Mouse (Mus musculus): Measurements from ENCODE around the gene Prpf18. TPM values are rescaled to one million over a fixed set of nuclear protein-coding genes. Genes with fewer than 3 reads are reported as not detected.
"Not testable (repeated sequence)": the region's sequence is repeated elsewhere in the genome, so short reads cannot be mapped to it uniquely, and the experiment has no call there.

The Prpf18 gene
- polyA plus RNA-seq, 1 experiment from 2014 or later: 15.6 TPM

DNA sequence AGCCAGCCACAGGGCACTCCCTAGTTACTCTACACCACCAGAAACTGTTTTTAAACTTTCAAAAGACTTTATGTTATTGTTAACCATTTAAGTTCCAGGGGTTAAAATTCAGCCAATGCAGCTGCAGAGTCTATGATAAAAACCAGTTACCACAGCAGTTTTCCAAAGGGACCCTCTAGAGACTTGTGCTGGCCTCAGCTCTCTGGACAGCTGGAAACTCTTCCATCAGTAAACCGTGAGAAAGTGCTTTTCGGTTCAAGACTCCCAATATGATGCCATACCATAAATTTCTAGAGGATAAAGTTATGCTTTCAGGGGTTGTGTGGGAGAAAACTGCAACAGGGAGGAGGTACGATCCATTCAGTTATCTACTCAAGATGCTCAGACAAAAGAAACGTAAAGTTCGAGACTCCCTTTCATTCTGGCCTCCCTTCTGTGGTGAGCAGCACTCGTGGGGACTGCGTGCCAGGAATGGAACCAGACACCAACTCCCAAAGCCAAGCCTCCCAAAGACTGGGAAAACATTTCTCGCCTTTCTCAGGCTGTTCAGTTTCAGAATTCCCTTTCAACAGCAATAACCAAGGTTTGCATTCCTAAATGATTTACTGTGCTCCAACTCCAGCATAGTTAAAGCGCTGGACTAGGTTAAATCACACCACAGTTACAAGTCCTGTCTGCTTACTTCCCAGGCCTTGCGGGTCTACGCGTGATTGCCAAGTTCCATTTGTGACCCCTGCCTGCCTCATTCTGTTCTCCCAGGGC, 31.1 kb downstream of the Prpf18 start:
- Histone ChIP-seq H3K9me3 (ENCODE audit: control insufficient read depth, low read length) (no peaks in the 10 kb centered on the region), H3K27ac (replicated peaks) (peak overlapping the region; percentile 20; the same call in 1 of the 2 replicates), H3K36me3 (ENCODE audit: control insufficient read depth, insufficient read depth, low read length) (peaks cover 5% of the 10 kb centered on the region; the same call in 1 of the 2 replicates), H3K4me1 (replicated peaks; ENCODE audit: control insufficient read depth, insufficient read depth) (no peaks in the 10 kb centered on the region), H3K9ac (ENCODE audit: low read length) (no peak overlapping the region), H3K4me2 (replicated peaks; ENCODE audit: low read depth) (no peak overlapping the region), H3K27me3 (ENCODE audit: control insufficient read depth, insufficient read depth, low read length) (no peaks in the 10 kb centered on the region), H3K4me3 (ENCODE audit: low read depth, low read length) (no peak overlapping the region)
- ATAC-seq (ENCODE audit: low FRiP score, low TSS enrichment): peak; percentile 18; the same call in 1 of the 2 replicates
- 49% methylated on average over 12 of the region's 12 CpGs for WGBS
- TF ChIP-seq EP300 (optimal IDR thresholded peaks at IDR 0.05) (no peak), CTCF (IDR thresholded peaks at IDR 0.05; ENCODE audit: low read depth) (no peak)
- no peak for DNase-seq (ENCODE audit: low spot score)

GRCm38 (mm10) chr2:4619893-4620593, 31.9 kb downstream of the Prpf18 start:
- H3K36me3 ChIP-seq (ENCODE audit: control insufficient read depth, insufficient read depth, low read length): peaks cover 5% of the 10 kb centered on the region; the same call in 1 of the 2 replicates
- no peaks in the 10 kb centered on the region for H3K4me1 ChIP-seq (replicated peaks; ENCODE audit: control insufficient read depth, insufficient read depth)
- H3K27me3 ChIP-seq (ENCODE audit: control insufficient read depth, insufficient read depth, low read length): no peaks in the 10 kb centered on the region
- H3K4me2 ChIP-seq (replicated peaks; ENCODE audit: low read depth): no peak overlapping the region
- TF ChIP-seq EP300 (optimal IDR thresholded peaks at IDR 0.05) (no peak), CTCF (IDR thresholded peaks at IDR 0.05; ENCODE audit: low read depth) (no peak)
- 58% methylated on average over 6 of the region's 6 CpGs for WGBS
- H3K9me3 ChIP-seq (ENCODE audit: control insufficient read depth, low read length): no peaks in the 10 kb centered on the region
- no peak overlapping the region for H3K4me3 ChIP-seq (ENCODE audit: low read depth, low read length)
- H3K27ac ChIP-seq (replicated peaks): peak overlapping the region; percentile 14; the same call in 1 of the 2 replicates
- no peak overlapping the region for H3K9ac ChIP-seq (ENCODE audit: low read length)
- ATAC-seq (ENCODE audit: low FRiP score, low TSS enrichment): no peak
- no peak for DNase-seq (ENCODE audit: low spot score)

GRCm38 (mm10) chr2:4619126-4619525, 32.8 kb downstream of the Prpf18 start:
- H3K9ac ChIP-seq (ENCODE audit: low read length); H3K4me1 ChIP-seq (replicated peaks; ENCODE audit: control insufficient read depth, insufficient read depth); H3K36me3 ChIP-seq (ENCODE audit: control insufficient read depth, insufficient read depth, low read length); ATAC-seq (ENCODE audit: low FRiP score, low TSS enrichment); H3K4me2 ChIP-seq (replicated peaks; ENCODE audit: low read depth); H3K4me3 ChIP-seq (ENCODE audit: low read depth, low read length); H3K9me3 ChIP-seq (ENCODE audit: control insufficient read depth, low read length); DNase-seq (ENCODE audit: low spot score); H3K27me3 ChIP-seq (ENCODE audit: control insufficient read depth, insufficient read depth, low read length); H3K27ac ChIP-seq (replicated peaks): not testable (repeated sequence)

DNA sequence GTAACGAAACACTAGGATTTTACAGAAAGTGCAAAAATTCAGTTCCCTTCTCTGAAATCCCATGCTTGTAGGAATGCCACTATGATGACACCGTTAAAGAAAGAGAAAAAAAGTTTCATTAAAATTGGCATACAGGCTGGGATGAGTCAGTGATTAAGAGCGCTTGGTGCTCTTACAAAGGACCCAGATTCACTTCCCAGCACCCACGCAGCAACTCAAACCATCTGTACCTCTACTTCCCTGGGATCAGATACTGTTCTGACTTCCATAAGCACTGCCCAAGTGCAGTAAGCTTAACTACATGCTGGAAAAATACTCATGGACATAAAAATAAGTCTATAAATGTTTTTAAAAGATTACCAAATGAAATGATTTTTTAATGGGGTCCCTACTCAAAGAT, 34.9 kb downstream of the Prpf18 start:
- Histone ChIP-seq H3K4me1 (replicated peaks; ENCODE audit: control insufficient read depth, insufficient read depth) (no peaks in the 10 kb centered on the region), H3K4me3 (ENCODE audit: low read depth, low read length) (no peak overlapping the region), H3K27ac (replicated peaks) (no peak overlapping the region), H3K36me3 (ENCODE audit: control insufficient read depth, insufficient read depth, low read length) (peaks cover 7% of the 10 kb centered on the region; the same call in 1 of the 2 replicates), H3K4me2 (replicated peaks; ENCODE audit: low read depth) (no peak overlapping the region), H3K9me3 (ENCODE audit: control insufficient read depth, low read length) (no peaks in the 10 kb centered on the region), H3K9ac (ENCODE audit: low read length) (no peak overlapping the region), H3K27me3 (ENCODE audit: control insufficient read depth, insufficient read depth, low read length) (no peaks in the 10 kb centered on the region)
- TF ChIP-seq EP300 (optimal IDR thresholded peaks at IDR 0.05): no peak
- no peak for TF ChIP-seq CTCF (IDR thresholded peaks at IDR 0.05; ENCODE audit: low read depth)
- 88% methylated on average over 4 of the region's 4 CpGs for WGBS
- DNase-seq (ENCODE audit: low spot score) (no peak), ATAC-seq (ENCODE audit: low FRiP score, low TSS enrichment) (no peak)

DNA sequence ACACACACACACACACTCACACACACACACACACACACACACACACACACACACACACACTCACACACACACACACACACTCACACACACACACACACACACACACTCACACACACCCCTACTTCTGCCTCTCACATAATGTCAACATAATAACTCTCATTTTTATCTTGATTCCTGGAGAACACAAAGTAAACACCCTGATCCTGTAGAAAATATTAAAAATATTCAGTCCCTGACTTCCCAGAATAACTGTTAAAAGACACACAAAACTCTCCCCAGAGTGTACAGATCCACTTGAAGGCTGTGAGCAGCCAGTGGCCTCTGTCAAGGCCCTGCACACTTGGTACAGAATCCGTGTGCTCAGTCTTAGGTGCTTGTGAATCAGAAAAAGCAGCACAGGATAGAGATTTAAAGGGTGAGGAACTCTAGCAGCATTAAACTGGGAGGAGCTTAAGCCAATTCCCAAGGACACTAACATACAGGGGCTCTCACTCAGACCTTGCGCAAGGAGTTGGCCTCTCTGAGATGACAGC, 36.8 kb downstream of the Prpf18 start:
- no peak overlapping the region for H3K4me3 ChIP-seq (ENCODE audit: low read depth, low read length)
- H3K9me3 ChIP-seq (ENCODE audit: control insufficient read depth, low read length): no peaks in the 10 kb centered on the region
- WGBS: 64% methylated on average over 2 of the region's 2 CpGs
- no peaks in the 10 kb centered on the region for H3K4me1 ChIP-seq (replicated peaks; ENCODE audit: control insufficient read depth, insufficient read depth)
- peaks cover 10% of the 10 kb centered on the region; the same call in 1 of the 2 replicates for H3K36me3 ChIP-seq (ENCODE audit: control insufficient read depth, insufficient read depth, low read length)
- ATAC-seq (ENCODE audit: low FRiP score, low TSS enrichment): no peak
- H3K27ac ChIP-seq (replicated peaks): 0 out of 2 replicates have a peak overlapping the region, but pooled peaks have one; percentile 4
- no peak overlapping the region for H3K4me2 ChIP-seq (replicated peaks; ENCODE audit: low read depth)
- no peak overlapping the region for H3K9ac ChIP-seq (ENCODE audit: low read length)
- no peak for DNase-seq (ENCODE audit: low spot score)
- no peak for TF ChIP-seq EP300 (optimal IDR thresholded peaks at IDR 0.05)
- TF ChIP-seq CTCF (IDR thresholded peaks at IDR 0.05; ENCODE audit: low read depth): no peak
- no peaks in the 10 kb centered on the region for H3K27me3 ChIP-seq (ENCODE audit: control insufficient read depth, insufficient read depth, low read length)

DNA sequence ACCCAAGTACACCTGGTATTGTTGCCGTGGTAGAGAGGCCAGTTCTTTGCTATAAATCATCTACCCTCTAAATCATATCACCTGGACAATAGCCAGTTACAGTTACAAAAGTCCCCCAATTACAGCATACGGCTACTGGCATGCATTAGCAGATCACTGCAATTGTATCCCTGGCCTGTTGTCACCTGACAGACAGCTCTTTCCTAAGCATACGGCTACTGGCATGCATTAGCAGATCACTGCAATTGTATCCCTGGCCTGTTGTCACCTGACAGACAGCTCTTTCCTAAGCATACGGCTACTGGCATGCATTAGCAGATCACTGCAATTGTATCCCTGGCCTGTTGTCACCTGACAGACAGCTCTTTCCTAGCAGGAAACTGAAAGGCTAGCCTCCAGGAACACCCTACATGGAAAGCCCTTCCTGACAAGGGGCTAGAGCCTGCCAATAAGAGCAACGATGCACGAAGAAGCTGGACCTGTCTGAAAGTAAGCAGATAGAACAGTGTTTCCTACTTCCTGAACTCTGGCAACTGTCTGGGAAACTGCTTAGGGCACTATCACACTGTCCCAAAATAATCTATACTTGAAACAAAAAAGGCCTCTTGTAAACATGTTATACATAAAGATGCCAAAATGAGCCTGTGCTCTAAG, 37.5 kb downstream of the Prpf18 start:
- not testable (repeated sequence) for H3K4me1 ChIP-seq (replicated peaks; ENCODE audit: control insufficient read depth, insufficient read depth); ATAC-seq (ENCODE audit: low FRiP score, low TSS enrichment); H3K4me3 ChIP-seq (ENCODE audit: low read depth, low read length); H3K36me3 ChIP-seq (ENCODE audit: control insufficient read depth, insufficient read depth, low read length); H3K4me2 ChIP-seq (replicated peaks; ENCODE audit: low read depth); H3K9ac ChIP-seq (ENCODE audit: low read length); H3K9me3 ChIP-seq (ENCODE audit: control insufficient read depth, low read length); H3K27me3 ChIP-seq (ENCODE audit: control insufficient read depth, insufficient read depth, low read length); DNase-seq (ENCODE audit: low spot score); H3K27ac ChIP-seq (replicated peaks)
- WGBS: 41% methylated on average over 6 of the region's 6 CpGs
